Mouse (Mus musculus) naive thymus-derived CD4-positive, alpha-beta T cell, adult 2 months (primary cell): ENCODE measurements at regions not wholly inside any gene's neighbourhood (a gene's known extent, or its start where the extent isn't known, plus 50 kb on each side); places are given as distances from the start of the nearest gene placed in this dataset.
A peak's percentile ranks its signal among the peaks of the same experiment; 100 is the strongest.

Source experiments
- DNase-seq: peaks from one replicate; pipeline ENCODE4 v3.0.0-alpha.2; 2011; ENCODE audit warnings: low read depth

DNA sequence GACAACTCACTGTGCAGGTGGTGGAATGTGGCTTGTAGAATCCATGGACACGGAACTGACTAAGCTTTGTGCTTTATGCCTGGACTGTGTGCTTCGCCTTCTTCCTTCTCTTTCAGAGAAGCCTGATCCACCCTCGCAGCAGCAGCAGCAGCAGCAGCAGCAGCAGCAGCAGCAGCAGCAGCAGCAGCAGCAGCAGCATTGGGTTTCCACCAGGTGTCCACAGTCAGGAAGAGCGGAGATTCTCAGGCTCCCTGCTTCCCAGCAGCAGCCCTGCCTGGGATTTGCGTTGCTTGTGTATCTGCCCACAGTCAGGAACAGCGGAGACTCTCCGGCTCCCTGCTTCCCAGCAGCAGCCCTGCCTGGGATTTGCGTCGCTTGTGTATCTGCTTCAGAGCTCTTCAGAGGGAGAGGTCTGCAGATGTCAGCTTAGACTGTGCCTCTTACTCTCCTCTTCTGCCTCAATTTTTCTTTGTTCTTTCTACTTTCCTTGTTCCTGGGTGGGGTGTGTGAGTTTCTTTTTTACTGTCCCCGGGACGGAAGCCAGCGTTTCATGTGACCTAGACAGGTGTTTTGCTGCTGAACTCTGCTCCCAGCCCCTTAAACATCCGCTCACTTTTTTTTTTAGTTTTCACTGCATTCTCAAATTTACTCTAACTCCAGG is 168.1 kb upstream of the Olig3 start:
- DNase-seq: peak; percentile 88

DNA sequence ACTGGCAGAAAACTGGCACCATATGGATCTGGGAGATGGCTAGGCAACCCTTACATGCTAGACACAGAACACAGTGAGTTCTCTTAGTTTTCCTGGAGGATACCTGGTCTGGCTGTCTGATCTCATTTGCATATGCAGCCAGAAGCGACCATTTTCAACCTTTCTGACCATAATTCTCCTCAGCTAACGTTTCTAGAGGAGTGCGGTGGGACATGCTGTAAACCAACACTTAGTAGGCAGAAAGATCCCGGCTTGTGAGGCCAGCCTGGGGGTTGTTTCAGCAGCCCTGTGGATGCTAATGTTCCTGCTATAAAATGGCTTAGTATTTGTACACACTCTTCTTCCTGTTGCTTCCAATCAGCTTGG is 168.6 kb upstream of the Olig3 start:
- DNase-seq: no peak

DNA sequence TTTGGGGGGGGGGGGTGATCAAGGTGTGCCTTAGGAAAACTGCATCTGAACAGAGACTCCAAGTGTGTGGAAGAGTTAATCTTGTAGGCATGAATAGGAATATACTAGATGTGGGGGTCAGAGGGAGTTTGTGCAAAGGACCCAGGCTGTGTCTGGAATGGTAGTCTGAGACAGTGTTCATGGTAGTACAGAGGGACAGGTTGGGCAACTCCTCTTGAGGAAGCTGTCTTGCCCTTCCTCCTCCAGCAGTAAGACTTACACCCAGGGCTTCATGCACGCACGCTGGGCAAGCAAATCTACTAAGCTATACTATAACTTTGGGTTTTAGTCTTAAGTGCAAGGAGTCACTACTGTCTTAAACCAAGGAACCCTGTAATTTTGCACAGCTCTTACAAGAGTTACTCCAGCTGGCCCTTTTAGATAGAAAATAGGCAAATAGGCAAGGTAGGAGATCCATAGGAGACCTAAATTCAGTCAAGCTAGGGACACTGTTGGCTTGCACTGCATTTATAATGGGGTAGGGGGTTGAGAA is 169.2 kb upstream of the Olig3 start:
- DNase-seq: peak; percentile 76

DNA sequence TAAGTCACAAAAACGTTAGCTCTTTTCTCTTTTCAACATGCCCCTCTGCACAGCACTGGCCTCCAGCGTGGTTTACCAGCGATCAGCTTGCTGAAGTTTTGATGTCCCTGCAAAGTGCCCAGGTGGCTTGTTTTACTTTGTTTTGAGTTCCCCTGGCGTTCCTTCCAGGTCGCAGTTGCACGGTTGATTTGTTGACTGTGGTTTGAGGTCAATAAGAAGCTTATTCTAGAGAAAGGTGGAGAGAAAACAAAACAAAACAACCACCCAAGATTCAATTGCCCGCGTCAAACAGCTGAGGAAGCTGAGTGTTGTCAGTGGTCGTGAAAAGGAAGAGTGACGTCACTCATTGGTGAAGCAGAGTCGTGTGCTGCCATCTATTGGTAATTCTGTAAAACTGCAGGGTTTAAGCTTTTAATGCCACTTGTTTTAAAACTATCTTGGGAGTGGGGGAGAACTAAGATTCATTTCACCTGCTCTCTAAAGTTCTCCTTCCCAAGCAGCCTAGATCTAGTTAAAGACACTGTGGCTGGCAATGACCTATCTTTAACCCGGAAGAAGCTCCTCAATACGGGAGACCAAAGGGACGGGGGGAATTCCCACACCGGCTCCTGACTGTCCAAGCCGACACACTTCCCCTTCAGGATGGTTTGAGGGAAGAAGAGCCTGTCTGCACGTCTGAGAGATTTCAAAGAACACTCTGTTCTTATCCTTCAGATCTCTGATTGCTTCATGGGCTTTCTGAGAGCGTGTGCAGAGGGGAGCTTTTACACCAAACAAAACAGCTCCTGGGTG is 170.3 kb upstream of the Olig3 start:
- DNase-seq: peak; percentile 94

DNA sequence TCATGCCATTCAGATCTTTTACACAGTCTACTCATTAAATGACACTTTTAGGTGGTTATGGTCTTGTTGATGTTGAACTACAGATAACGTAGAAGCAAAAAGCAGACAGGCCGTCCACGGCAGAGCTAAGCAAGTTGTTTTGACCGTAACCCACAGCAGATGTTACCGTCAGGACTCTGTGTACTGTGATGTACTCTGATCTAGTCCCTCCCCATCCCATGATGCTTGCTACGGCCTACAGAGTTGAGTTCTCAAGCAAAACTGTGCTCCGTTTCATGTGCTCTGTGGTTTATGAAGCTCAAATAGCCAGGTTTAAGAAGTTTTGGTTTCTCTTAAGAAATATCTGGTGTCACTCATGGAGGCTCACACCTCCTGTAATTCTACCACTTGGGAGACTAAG is 169.4 kb upstream of the Tnfaip3 start:
- peak; percentile 94 for DNase-seq

DNA sequence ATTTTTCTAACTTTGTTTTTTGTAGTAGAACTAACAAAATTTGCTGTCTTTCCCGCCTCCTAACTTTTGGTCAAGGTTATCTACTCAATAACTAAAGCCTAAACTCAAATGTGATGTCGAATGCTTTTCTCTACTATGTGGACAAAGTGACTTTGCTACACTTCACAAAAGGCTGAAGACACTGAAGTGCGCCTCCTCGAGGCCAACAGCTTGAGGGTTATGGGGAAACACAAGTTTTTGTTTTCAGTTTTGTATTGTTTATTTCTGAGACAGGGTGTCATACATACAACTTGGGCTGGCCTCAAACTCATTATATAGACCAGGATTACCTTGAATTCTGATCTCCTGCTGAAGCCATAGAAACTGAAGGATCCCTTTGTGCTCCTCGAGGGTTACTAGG is 162.4 kb upstream of the Tnfaip3 start:
- DNase-seq: no peak

DNA sequence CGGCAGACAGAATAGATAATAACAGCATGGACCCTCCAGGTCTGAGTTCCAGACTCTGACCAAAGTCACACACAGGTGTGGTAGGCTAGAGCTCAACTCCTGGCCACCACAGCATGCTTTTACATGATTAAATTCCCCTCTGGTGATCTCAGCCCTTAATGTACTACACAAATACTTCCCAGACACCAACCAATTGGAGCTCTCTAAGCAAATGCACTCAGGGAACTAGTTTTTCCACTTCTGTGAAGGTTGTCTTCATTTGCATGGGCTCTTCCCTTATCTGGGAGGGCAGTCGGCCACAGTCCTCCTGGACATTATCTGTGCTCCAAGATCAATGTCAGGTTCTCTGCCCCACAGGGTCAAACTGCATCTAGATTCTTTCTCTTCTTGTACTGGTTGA is 162.0 kb upstream of the Tnfaip3 start:
- DNase-seq: no peak

DNA sequence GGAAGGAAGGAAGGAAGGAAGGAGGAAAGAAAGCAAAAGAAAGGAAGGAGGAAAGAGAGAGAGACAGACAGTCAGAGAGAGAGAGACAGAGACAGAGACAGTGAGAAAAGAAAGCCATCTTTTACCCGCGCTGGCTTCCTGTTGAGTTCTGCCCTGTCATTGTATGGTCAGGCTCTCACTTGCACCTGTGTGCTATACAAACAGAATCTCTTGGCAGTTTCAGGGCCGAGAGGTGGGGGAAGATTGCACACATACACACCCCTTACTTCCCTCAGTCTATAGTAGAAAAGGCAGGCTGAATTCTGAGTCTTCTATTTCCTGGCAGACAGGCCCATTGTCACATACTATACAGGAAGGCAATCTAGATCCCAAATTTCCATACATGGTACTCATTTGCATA is 160.8 kb upstream of the Tnfaip3 start:
- DNase-seq: no peak

DNA sequence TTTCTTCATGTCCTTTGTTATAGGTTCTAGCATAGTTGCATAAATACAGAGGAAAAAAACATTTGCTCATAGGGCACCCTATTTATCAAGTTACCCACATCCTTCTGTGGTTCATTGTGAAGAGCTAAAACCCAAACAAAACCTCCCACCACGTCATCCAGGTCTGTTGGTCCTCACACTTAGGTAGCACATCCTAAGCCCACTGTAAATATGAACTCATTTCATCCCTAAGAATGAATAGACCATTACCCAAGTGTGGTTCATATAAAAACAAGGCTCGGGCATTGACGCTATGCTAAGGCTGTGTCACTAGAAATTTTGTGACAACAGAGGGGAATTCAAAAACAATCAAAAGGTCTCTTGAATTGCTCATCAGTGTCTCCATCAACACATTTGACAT is 156.4 kb upstream of the Tnfaip3 start:
- peak; percentile 74 for DNase-seq

DNA sequence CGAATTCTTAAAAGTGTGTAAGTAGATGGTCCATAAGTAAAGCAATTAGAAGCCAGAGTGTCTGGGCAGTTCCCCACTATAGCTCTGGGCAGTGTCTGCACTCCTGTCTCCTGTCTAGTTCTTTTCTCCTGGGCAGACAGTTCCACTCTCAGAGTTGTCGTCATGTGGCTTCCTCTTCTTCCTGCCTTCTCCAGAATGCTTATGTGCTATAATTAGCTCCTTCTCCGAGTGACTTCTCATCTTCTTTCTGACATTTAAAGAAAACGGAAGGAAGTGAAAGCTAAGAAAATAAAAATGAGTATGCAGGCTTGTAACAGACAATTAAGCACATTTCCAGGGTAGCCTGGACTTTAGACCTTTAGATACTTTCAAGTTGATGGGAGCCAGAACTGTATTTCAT is 155.1 kb upstream of the Tnfaip3 start:
- DNase-seq: peak; percentile 63

DNA sequence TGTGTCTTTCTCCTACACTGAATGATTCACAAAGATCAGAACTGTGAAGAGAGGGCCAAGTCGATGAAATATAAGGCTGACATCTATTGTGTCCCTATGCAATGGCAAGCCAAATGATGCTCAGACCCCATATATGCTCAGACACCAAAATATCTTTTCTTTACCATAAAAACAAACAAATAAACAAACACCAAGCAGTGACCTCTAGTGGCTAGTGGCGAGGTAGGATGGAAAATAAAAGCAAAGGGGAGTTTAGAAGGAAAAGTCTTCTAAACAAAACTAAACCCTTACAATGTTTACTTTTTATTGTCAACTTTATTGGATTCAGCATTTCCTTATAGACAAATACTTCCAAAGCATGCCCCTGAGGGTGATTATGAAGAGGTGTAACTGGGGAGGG is 153.8 kb upstream of the Tnfaip3 start:
- DNase-seq: no peak

DNA sequence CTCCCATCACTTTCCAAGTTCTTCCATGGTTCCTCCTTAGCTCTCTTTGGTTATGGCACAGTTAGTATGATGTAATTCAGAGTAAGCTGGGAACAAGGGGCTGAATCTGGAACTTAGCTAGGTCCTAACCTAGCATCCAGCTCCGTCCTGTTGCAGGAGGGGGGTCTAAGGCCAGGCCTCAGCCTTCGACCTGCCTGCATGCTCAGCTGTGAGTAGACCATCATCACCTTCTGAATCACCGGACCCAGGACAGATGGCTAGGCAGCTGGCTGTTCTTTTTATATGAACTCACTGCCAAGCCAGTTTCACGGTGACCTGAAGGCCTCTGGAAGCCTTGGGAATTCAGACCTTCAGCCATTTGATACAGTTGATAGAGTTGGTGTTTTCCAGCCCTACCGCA is 152.9 kb upstream of the Tnfaip3 start:
- no peak for DNase-seq

DNA sequence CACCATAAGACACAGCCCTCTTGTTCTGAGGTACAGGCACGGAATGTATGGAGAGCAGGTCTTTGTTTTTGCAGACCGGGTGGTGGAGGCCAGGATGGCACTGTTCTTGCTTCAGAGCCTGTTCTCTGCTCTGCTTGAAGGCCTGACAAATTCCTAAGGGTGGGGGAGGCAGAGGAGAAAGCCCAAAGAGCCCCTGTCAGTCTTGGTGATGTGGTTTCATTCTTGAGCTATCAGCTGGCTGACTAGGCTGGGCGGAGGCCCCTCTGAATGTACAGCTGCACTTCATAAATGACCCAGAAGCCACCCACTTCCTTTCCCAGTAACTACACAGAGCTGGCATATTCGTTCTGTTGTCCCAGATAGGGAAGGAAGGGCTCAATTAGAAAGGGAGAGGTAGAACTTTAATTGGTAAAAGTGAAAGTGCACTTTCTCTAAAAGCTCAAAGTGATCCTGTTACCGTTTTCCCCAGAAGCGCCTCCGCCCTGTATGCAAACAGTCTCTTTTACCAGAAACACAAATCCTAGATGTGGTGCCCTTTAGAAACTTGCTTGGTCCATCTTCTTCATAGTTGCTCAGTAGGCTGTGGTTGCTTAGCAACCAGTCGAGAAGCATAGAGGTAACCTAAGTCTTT is 152.3 kb upstream of the Tnfaip3 start:
- DNase-seq: peak; percentile 68

DNA sequence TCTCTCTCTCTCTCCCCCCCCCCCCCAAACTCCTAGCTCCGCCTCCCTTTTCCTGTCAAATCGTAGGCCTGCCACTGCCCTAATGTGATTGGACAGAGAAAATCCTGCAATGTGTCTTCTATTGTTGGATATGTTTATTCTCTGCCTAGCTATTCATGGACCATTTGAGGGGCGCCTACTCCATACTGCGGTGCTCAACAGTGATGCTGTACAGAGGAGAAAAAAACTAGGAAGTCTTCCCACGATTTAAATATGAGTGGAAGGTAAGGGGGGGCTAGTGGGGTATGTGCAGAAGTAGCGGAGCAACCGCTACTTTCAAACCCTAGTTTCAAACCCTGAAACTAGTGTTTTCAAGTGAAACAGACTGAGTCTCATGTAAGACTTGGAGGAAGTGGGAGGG is 151.6 kb upstream of the Tnfaip3 start:
- DNase-seq: no peak

DNA sequence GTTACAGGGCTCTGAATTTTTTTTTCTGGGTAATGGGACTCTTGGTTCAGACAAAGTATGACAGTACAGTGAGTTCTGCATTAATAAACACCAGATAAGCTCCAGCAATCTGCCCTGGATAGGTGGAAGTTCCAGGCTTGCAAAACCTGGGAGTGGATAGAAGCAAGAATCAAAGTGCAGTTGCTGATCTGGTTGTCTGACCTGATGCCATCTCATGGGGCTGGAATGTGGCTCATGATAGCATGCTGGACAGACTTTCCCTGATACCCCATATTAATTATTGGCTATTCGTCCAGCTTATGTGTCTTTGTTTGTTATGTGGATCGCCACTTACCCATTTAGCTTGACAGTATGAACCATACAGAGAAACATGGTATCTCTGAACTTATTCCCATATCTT is 146.6 kb upstream of the Tnfaip3 start:
- no peak for DNase-seq

DNA sequence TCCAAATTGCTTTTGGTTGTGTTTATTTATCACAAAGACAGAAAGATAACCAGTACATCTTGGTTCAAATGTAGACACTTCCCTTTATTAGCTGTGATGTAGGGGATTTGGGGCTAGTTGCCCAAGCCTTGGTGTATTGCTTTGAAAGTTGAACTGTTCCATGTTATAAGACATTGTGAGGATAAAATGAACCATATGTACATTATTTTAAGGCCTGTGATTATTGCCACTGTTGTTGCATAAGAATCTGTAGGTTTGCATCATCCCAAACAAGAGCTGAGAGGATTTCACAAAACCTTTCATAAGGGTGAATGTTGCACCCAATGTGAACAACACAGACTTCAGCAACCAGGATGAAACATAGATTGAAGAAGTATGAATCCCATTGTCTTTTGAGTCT is 145.7 kb upstream of the Tnfaip3 start:
- DNase-seq: no peak

DNA sequence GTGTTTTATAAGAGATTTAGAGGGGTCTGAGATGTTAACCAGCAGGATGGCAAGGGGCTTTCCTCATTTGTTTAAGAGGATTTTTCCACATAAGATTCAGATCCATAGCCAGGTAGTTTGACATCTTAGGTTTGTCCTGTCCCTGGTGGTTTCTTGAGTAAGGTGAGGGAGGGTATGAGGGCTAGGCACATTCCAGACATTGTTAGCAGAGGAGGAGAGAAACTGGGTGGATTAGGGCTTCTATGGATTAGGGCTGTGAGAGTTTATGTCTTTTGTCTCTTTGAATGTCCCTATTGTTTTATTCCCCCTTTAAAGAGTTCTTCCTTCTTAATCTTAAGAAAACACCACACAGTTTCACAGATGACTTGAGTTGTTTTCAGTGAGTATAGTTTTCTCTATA is 138.6 kb upstream of the Tnfaip3 start:
- DNase-seq: no peak

DNA sequence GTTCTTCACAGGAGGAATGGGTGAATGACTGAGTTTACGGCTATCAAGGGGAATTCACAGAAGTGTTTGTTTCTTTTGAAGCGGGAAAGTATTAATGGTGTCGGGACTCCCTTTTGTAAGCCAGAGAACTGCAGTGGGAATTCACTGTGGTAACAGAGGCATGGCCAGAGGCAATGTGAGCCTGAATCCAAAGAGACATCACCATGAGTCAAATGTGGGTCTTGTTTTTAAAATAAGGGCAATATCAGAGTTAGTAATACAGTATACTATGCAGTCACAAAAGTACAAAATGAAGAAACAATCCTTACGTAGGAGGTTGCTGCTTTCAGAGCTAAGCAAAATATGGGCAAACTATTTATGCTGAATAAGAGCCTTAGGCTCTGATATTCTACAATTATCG is 137.3 kb upstream of the Tnfaip3 start:
- DNase-seq: no peak

DNA sequence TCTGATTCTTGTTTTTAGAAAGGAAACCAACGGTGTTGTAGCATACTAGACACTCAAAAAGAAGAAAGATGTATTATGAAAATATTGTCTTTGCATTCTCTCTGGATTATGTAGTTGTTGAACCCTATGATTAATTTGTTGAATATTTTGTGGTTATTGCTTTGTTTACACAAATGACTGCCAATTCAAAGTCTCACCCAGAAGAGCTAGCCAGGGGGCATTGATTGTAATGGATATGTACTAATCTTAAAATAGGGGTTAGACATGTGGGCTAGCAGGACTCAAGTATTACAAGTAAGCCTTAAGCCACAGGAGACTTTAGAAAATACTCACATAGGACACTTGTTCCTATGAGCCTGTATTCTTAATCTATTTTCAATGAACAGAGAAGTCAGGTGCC is 135.3 kb upstream of the Tnfaip3 start:
- DNase-seq: no peak

DNA sequence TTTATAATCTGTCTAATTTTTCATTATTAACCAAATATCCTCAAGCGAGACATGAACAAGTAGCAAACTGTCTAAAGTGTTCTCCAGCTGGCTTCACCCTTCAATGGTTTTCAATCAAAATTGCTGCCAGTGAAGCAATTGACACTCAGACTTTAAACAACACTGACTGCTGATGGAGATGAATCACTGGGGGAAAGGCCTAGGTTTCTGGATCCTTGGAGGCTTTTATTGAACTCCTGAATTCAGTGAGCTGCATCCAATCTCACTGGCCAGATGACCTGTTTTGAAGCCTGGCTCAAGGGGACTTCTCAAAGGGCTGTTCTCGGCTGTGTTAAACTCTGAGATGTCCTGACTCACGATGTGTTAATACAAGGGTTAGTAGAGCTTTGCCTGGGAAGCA is 134.5 kb upstream of the Tnfaip3 start:
- no peak for DNase-seq

DNA sequence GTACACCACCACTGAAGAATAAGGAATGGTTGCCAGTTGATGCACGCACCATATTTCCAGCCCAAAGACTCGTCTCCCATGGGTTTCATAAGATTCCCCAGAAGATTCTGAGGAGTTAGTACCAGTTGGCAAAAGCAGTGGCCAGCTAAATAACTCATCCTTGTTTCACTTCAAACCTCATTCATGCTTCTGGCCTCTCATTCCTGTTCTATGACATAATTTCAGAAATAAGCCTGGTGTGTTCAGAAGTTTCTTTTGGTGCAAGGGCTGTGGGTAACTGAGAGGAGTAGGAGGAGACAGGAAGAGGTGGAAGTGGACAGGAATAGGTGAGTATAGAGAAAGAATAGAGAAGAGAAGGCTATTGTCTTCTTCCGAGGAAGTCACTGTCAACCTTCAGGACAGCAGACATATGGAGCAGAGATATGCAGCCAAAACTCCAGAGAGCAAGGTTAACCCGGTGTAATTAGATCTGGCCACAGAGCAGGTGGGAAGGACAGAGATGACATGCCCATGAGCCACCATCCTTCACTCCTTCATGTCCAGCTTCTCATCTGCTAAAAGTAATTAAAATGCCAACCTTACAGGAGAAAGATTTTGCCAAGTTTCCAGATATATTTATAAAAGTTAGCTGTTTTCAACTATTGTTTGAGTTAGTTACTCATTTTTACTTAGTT is 133.9 kb upstream of the Tnfaip3 start:
- DNase-seq: no peak

DNA sequence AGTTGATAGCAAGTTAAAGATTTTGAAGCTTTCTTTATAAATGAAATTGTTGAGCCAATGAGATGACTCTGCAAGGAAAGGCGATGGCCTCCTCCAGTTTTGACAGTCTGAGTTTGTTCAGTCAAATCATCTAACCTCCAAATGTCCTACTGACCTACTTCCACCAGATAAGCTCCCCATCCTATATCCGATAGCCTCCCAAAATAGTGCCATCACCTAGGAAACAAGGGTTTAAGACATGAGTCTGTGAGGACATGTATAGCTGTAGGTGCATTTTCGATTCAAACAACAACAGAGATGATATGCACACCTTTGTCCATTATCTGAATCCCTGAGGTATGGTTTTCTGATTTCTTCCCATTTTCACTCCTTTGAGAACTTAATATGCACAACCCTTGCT is 126.0 kb upstream of the Tnfaip3 start:
- no peak for DNase-seq

DNA sequence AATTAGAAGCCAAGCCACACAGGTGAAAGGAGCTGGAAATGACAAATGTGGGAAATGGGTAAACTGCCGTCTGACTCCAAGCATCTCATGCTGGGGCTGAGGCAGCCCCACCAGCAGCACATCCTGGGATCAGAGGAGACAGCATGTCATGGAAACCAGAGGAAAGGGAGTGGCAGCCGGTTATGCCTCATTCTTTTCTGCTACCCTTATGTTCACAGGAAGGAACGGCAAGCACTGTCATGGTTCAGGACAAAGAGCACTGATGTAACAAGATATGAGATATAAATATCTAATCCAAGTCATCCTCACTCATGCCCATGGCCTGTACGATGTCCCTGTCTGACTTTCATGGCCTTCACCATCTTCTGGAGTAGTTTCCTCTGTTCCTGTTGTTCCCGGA is 125.2 kb upstream of the Tnfaip3 start:
- DNase-seq: no peak
